Mouse (Mus musculus) heart, adult 2 months (tissue): ENCODE measurements at regions not wholly inside any gene's neighbourhood (a gene's known extent, or its start where the extent isn't known, plus 50 kb on each side); places are given as distances from the start of the nearest gene placed in this dataset.
"Not testable (repeated sequence)": the region's sequence is repeated elsewhere in the genome, so short reads cannot be mapped to it uniquely, and the experiment has no call there.

Experiments
- DNase-seq, 2 experiments: peaks; one replicate each; pipeline ENCODE4 v3.0.0; 2021
- H3K27ac ChIP-seq: fragments of 200-600 bp; 2 replicates; pipeline ENCODE4 v1.8.1; 2022
- H3K27me3 ChIP-seq: fragments of 200-500 bp; 2 replicates; pipeline ENCODE4 v1.6.1; 2012; ENCODE audit warnings: mild to moderate bottlenecking, low read length, inconsistent platforms, mixed read lengths; ENCODE audit not compliant: control insufficient read depth, insufficient read depth
- H3K36me3 ChIP-seq: fragments of 200-500 bp; 2 replicates; pipeline ENCODE4 v1.6.1; 2012; ENCODE audit warnings: low read length, inconsistent platforms; ENCODE audit not compliant: control insufficient read depth, insufficient read depth
- H3K4me1 ChIP-seq: fragments of 200-500 bp; 2 replicates; pipeline ENCODE4 v1.6.1; 2011; ENCODE audit warnings: low read length; ENCODE audit not compliant: control insufficient read depth, insufficient read depth
- H3K4me3 ChIP-seq: fragments of 200-600 bp; 2 replicates; pipeline ENCODE4 v1.8.1; 2022
- H3K79me2 ChIP-seq: fragments of 200-500 bp; replicated peaks from 2 replicates; pipeline ENCODE4 v1.6.1; 2012; ENCODE audit warnings: mild to moderate bottlenecking, inconsistent platforms, low read length, moderate library complexity, mixed read lengths; ENCODE audit not compliant: control insufficient read depth, insufficient read depth
- H3K9ac ChIP-seq: fragments of 200-500 bp; 2 replicates; pipeline ENCODE4 v1.6.1; 2012; ENCODE audit warnings: low read depth, mild to moderate bottlenecking, control low read depth, inconsistent platforms, low read length, mixed read lengths
- CTCF ChIP-seq: fragments of 200-600 bp; IDR thresholded peaks from 2 replicates; pipeline ENCODE4 v1.8.1; 2022; ENCODE audit warnings: antibody characterized with exemption, mild to moderate bottlenecking, moderate library complexity
- EP300 ChIP-seq: fragments of 200-500 bp; IDR thresholded peaks from 2 replicates; pipeline ENCODE4 v1.6.1; 2011; ENCODE audit warnings: low read depth, low read length, control low read depth; ENCODE audit not compliant: insufficient read depth
- POLR2A ChIP-seq: fragments of 200-500 bp; IDR thresholded peaks from 2 replicates; pipeline ENCODE4 v1.6.1; 2011; ENCODE audit warnings: mild to moderate bottlenecking, low read depth, low read length, control low read depth; ENCODE audit not compliant: insufficient read depth
- WGBS: fragments of 180-500 bp; shearing (Covaris S2); methylation state at CpG from one replicate; pipeline ENCODE4 v1.1.7; 2018; 5-methylcytosine and 5-hydroxymethylcytosine counted together
- intact Hi-C: fragments of 180-260 bp; cut with DNase I; formaldehyde crosslinking; loops from one replicate; pipeline ENCODE4 v1.15.1; 2025

- no peak for DNase-seq
- Histone ChIP-seq H3K27ac (peak overlapping the region; percentile 47), H3K36me3 (no peaks in the 10 kb centered on the region), H3K9ac (no peak overlapping the region), H3K4me3 (no peak overlapping the region), H3K4me1 (no peaks in the 10 kb centered on the region; the same call in 1 of the 2 replicates), H3K27me3 (no peaks in the 10 kb centered on the region), H3K79me2 (no peaks in the 10 kb centered on the region)
- 82% methylated on average over 6 of the region's 6 CpGs for WGBS
- intact Hi-C loops: no loop called here
- TF ChIP-seq POLR2A (no peak), CTCF (no peak), EP300 (no peak)
Observed at GRCm38 (mm10) chr15:32041764-32042163, 135.3 kb upstream of the Tas2r119 start.

GRCm38 (mm10) chr15:32042173-32042572 lies 134.9 kb upstream of the Tas2r119 start:
- Histone ChIP-seq H3K27ac (peak overlapping the region; percentile 47), H3K4me3 (no peak overlapping the region), H3K36me3 (no peaks in the 10 kb centered on the region), H3K4me1 (no peaks in the 10 kb centered on the region; the same call in 1 of the 2 replicates), H3K79me2 (no peaks in the 10 kb centered on the region), H3K9ac (no peak overlapping the region), H3K27me3 (no peaks in the 10 kb centered on the region)
- DNase-seq: peak; percentile 69 to 77
- intact Hi-C loops: no loop called here
- TF ChIP-seq CTCF (no peak), POLR2A (no peak), EP300 (no peak)
- 28% methylated on average over 4 of the region's 4 CpGs for WGBS

- H3K36me3 ChIP-seq: no peaks in the 10 kb centered on the region
- no peaks in the 10 kb centered on the region for H3K79me2 ChIP-seq
- H3K27me3 ChIP-seq: no peaks in the 10 kb centered on the region
- H3K9ac ChIP-seq: no peak overlapping the region
- TF ChIP-seq POLR2A (no peak), CTCF (no peak), EP300 (no peak)
- no peak overlapping the region for H3K4me3 ChIP-seq
- peak; percentile 21 to 38 for DNase-seq
- peak overlapping the region; percentile 47 for H3K27ac ChIP-seq
- intact Hi-C loops: no loop called here
- H3K4me1 ChIP-seq: no peaks in the 10 kb centered on the region; the same call in 1 of the 2 replicates
- WGBS: 43% methylated on average over 1 of the region's 1 CpGs
Observed at GRCm38 (mm10) chr15:32042589-32042988, 134.5 kb upstream of the Tas2r119 start.

- H3K4me3 ChIP-seq: no peak overlapping the region
- no peaks in the 10 kb centered on the region; the same call in 1 of the 2 replicates for H3K4me1 ChIP-seq
- intact Hi-C loops: no loop called here
- no peak overlapping the region for H3K9ac ChIP-seq
- DNase-seq: no peak
- no peaks in the 10 kb centered on the region for H3K36me3 ChIP-seq
- no peaks in the 10 kb centered on the region for H3K27me3 ChIP-seq
- TF ChIP-seq CTCF (no peak), POLR2A (no peak), EP300 (no peak)
- H3K27ac ChIP-seq: peak overlapping the region; percentile 47
- no peaks in the 10 kb centered on the region for H3K79me2 ChIP-seq
Observed at GRCm38 (mm10) chr15:32043207-32043606, 133.9 kb upstream of the Tas2r119 start.

- H3K4me1 ChIP-seq, H3K36me3 ChIP-seq, H3K4me3 ChIP-seq, intact Hi-C loops, H3K27me3 ChIP-seq, H3K9ac ChIP-seq, H3K79me2 ChIP-seq, H3K27ac ChIP-seq: not testable (repeated sequence)
- DNase-seq: peak in 1 of 2 experiments; percentile 4
- 100% methylated on average over 1 of the region's 1 CpGs for WGBS
Observed at GRCm38 (mm10) chr15:32043670-32044069, 133.4 kb upstream of the Tas2r119 start.

- H3K4me3 ChIP-seq: no peak overlapping the region
- intact Hi-C loops: no loop called here
- no peak for DNase-seq
- H3K79me2 ChIP-seq: no peaks in the 10 kb centered on the region
- H3K27me3 ChIP-seq: no peaks in the 10 kb centered on the region
- no peaks in the 10 kb centered on the region for H3K4me1 ChIP-seq
- TF ChIP-seq CTCF: no peak
- TF ChIP-seq EP300: no peak
- no peak for TF ChIP-seq POLR2A
- H3K36me3 ChIP-seq: no peaks in the 10 kb centered on the region
- 54% methylated on average over 5 of the region's 5 CpGs for WGBS
- H3K27ac ChIP-seq: no peak overlapping the region
- H3K9ac ChIP-seq: no peak overlapping the region
Observed at GRCm38 (mm10) chr15:32048836-32049235, 128.3 kb upstream of the Tas2r119 start.
